Mouse (Mus musculus) embryonic fibroblast, embryonic 13.5 days (primary cell): ENCODE data around the gene Nox3.

Source experiments
- CTCF ChIP-seq: IDR thresholded peaks from 2 replicates; pipeline ENCODE4 v1.5.1; 2011; ENCODE audit warnings: mild to moderate bottlenecking, control low read depth, low read length, moderate library complexity, borderline replicate concordance; ENCODE audit not compliant: insufficient read depth
- POLR2A ChIP-seq: IDR thresholded peaks from 2 replicates; pipeline ENCODE4 v1.6.1; 2011; ENCODE audit warnings: low read depth, mild to moderate bottlenecking, control low read depth, low read length, moderate library complexity

- TF ChIP-seq POLR2A (no peak), CTCF (no peak)
Measured at GRCm38 (mm10) chr17:3641456-3641855, 54.6 kb downstream of the Nox3 start.
